Mouse (Mus musculus): Measurements from ENCODE around the gene Rassf4. TPM values are rescaled to one million over a fixed set of nuclear protein-coding genes. Genes with fewer than 3 reads are reported as not detected.

Gene Rassf4
- 17.6 and 18.2 TPM in 2 replicates for polyA plus RNA-seq (2015; fragmentation: Nextera tagmentation; extraction: Ambion mirVana)

DNA sequence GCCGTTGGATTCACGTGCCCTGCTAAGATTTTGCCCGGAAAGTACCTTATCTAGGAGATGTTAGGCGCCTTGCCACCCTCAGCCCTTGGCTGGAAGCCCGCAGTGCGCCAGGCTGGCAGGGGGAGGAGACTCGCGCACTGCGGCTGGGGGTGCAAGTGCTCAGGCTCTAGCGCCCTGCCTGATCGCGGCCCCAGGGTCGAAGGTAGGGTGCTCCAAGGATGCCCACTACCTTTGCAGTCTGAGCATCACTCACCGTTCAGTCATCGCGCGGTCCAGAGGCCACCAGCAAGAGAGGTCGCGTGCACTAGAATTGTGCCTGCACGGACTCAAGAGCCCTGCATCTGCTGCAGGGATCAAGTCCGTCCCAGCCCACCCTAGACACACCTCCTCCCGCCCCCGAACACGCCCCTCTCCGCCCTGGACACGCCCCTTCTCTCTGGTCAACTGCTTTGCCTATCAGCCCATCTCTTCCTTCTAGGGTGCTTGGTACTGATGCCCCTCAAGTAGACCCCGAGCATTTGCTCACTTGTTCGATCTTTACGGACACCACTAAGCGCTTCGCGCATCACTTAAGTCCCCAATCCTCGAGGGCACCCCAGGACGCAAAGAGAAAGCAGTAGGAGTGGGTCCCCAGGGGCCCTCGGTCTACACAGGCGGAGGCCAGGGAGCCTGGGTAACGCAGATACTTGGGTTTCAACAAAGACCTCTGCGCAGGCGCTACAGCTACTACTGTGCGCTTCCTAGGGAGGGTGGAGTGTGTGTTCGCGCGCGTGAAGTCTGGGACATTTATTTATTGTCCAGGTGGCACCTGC is at the start of gene Rassf4:
Gene Rassf4 (minus strand): TSS at position 482 of the 812 bp plus-strand sequence.

DNA sequence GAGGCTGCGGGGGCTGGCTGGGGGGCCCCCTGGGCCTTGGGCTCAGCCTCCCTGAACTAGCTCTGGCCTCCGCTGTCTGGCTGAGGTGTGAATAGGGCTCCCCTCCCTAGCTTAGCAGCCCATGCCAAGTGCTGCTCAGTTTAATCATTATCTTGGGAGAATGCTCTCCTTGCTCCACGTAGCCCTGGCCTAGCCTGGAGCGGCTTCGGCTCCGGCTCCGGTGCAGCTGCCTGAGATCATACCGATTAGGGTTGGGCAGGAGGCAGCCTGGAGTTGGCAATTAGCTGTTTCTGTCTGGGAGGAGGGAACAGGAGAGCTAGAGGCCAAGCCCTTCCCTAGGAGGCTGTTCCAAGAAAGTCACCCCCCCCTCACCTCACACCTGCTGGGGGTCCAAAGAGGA is 42.9 kb upstream of the Rassf4 start, which contains the start of gene Tmem72:
Gene Tmem72 (minus strand): TSS at position 248 of the 400 bp plus-strand sequence.

DNA sequence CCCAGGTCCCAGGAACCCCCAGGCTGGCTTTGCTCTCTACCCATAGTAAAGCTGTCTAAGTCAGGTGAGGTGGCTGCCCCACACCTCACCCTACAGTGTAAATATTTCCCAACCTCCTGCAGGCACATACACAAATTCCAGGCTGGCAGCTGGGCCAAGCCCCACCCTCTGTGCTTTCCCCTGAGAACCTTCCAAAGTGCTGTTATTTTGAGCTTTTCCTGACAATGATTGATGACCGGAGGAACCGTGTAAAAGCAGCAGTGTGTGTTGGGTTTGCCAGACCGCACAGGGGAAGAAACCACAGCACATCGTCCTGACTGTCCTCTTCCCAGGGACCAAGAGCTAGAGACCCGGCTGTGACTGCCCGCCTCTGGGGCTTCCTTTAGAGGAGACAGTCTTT is 23.3 kb downstream of the Rassf4 start, which contains the start of gene Depp1:
Gene Depp1 (plus strand): TSS at position 204 of the 400 bp plus-strand sequence.

DNA sequence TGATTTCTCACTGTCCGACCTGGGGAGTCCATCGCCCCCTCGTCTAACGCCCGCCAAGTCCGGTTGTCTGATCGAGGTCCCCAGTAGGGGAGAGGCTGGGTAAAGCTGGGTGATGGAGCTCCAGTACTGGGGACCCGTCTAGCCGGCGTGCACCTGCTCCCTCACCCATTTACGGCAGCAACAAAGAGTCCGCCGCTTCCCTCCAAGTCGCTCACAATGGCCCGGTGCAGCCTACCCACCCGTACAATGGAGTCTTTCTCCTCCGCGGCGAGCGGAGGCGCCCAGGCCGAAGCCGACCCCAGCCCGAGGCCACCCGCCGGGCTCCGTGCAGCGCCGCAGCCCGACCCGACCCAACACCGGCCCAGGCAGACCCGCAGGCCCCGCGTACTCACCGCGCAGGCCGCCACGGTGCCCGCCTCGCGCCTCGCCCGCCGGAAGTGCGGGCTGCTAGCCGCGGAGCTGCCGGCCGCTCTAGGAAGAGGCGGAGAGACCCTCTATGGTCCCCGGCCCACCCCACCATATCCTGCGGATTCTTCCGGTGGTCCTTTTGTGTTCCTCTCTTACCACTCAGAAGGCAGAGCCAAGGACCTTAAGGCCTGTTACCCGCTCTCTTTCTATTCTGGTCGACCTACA is 45.1 kb downstream of the Rassf4 start, which contains the start of gene Zfp422:
Gene Zfp422 (minus strand): TSS at position 461 of the 633 bp plus-strand sequence.

DNA sequence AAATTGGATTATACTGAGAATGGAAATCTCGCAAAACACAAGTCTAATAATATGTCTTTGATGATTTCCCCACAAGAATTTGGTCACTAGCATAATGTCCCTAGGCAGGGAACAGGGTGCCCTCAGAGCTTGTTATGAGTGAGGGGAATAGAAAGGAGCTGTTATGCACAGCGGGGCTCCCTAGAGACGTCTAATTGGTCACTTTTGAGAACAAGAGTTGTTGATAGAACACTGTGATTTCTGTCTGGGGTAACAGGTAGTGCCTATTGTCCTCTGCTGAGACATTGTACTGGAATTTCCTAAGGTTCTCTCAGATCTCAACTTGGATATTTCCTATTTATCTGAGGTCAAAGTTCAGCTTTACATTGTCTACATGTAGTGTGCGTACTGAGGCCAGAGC is 89.7 kb downstream of the Rassf4 start, which contains the start of gene Olfr215:
Gene Olfr215 (minus strand): TSS at position 101 of the 400 bp plus-strand sequence.

Small RNA genes within 50 kb of the gene (microRNA-seq; reads per million reads assigned to microRNA genes)
- 1.3 to 2.0 reads per million in 2 experiments for gene Mir7043

Other genes starting within 250 kb of the Rassf4 start
- 2.0 and 2.9 TPM in 2 replicates for gene Alox5, start 212.8 kb downstream of the Rassf4 start, polyA plus RNA-seq (2015; fragmentation: Nextera tagmentation; extraction: Ambion mirVana)
- gene Olfr211, start 184.9 kb downstream of the Rassf4 start, polyA plus RNA-seq (2015; fragmentation: Nextera tagmentation; extraction: Ambion mirVana) = not detected in 2 replicates
- gene Olfr212, start 167.4 kb downstream of the Rassf4 start, polyA plus RNA-seq (2015; fragmentation: Nextera tagmentation; extraction: Ambion mirVana) = not detected in 2 replicates
- not detected in 2 replicates for gene Olfr213, start 135.5 kb downstream of the Rassf4 start, polyA plus RNA-seq (2015; fragmentation: Nextera tagmentation; extraction: Ambion mirVana)
- gene Gm5580, start 122.8 kb downstream of the Rassf4 start, polyA plus RNA-seq (2015; fragmentation: Nextera tagmentation; extraction: Ambion mirVana) = 0.33 and 0.42 TPM in 2 replicates
- gene Olfr214, start 119.7 kb downstream of the Rassf4 start, polyA plus RNA-seq (2015; fragmentation: Nextera tagmentation; extraction: Ambion mirVana) = not detected in 2 replicates
- gene Olfr215, start 89.8 kb downstream of the Rassf4 start, polyA plus RNA-seq (2015; fragmentation: Nextera tagmentation; extraction: Ambion mirVana) = not detected in 2 replicates
- 41.5 and 45.5 TPM in 2 replicates for gene Zfp422, start 45.0 kb downstream of the Rassf4 start, polyA plus RNA-seq (2015; fragmentation: Nextera tagmentation; extraction: Ambion mirVana)
- 23.4 and 30.2 TPM in 2 replicates for gene Depp1, start 23.3 kb downstream of the Rassf4 start, polyA plus RNA-seq (2015; fragmentation: Nextera tagmentation; extraction: Ambion mirVana)
- gene Tmem72, start 43.0 kb upstream of the Rassf4 start, polyA plus RNA-seq (2015; fragmentation: Nextera tagmentation; extraction: Ambion mirVana) = 3.2 and 3.3 TPM in 2 replicates

Data from skeletal muscle tissue, postnatal 0 days (tissue).